Mouse (Mus musculus): ENCODE results near the gene Fkbp11.
A peak's percentile ranks its signal among the peaks of the same experiment; 100 is the strongest.

Gene Fkbp11

GRCm38 (mm10) chr15:98738796-98739195 is 10.8 kb upstream of the Fkbp11 start:
- no peak for DNase-seq

- no peak for DNase-seq
Measured at GRCm38 (mm10) chr15:98737881-98738280, 9.9 kb upstream of the Fkbp11 start.

GRCm38 (mm10) chr15:98736521-98736920 is 8.5 kb upstream of the Fkbp11 start:
- no peak for DNase-seq

GRCm38 (mm10) chr15:98733976-98734566 is 6.1 kb upstream of the Fkbp11 start:
- no peak for DNase-seq

- DNase-seq = no peak
Measured at GRCm38 (mm10) chr15:98733370-98733769, 5.4 kb upstream of the Fkbp11 start.

GRCm38 (mm10) chr15:98732006-98732531 is 4.1 kb upstream of the Fkbp11 start:
- no peak for DNase-seq

- DNase-seq = no peak
Measured at GRCm38 (mm10) chr15:98730790-98731189, 2.8 kb upstream of the Fkbp11 start.

- no peak for DNase-seq
Measured at GRCm38 (mm10) chr15:98729791-98730545, 2.0 kb upstream of the Fkbp11 start.

- DNase-seq = no peak
Measured at GRCm38 (mm10) chr15:98728366-98728765, 368 bp upstream of the Fkbp11 start.

- DNase-seq = no peak
Measured at GRCm38 (mm10) chr15:98726746-98727145, 1.3 kb downstream of the Fkbp11 start.

- DNase-seq = no peak
Measured at GRCm38 (mm10) chr15:98726079-98726478, 1.9 kb downstream of the Fkbp11 start.

- no peak for DNase-seq
Measured at GRCm38 (mm10) chr15:98724441-98724840, 3.6 kb downstream of the Fkbp11 start.

- peak; percentile 24 for DNase-seq
Measured at GRCm38 (mm10) chr15:98722854-98723253, 5.1 kb downstream of the Fkbp11 start.

- DNase-seq = no peak
Measured at GRCm38 (mm10) chr15:98722191-98722590, 5.8 kb downstream of the Fkbp11 start.

GRCm38 (mm10) chr15:98717301-98717700 is 10.7 kb downstream of the Fkbp11 start:
- no peak for DNase-seq

- no peak for DNase-seq
Measured at GRCm38 (mm10) chr15:98714230-98714652, 13.8 kb downstream of the Fkbp11 start.

GRCm38 (mm10) chr15:98710442-98710841 is 17.6 kb downstream of the Fkbp11 start:
- peak; percentile 78 for DNase-seq

- peak; percentile 67 for DNase-seq
Measured at GRCm38 (mm10) chr15:98707766-98708372, 20.1 kb downstream of the Fkbp11 start, which contains the start of gene Ccdc65. TSS of gene Ccdc65 (plus strand) at chr15:98708207.

- DNase-seq = no peak
Measured at GRCm38 (mm10) chr15:98704312-98704711, 23.7 kb downstream of the Fkbp11 start.

GRCm38 (mm10) chr15:98699190-98700105 is 28.6 kb downstream of the Fkbp11 start:
- DNase-seq = peak; percentile 82

GRCm38 (mm10) chr15:98696216-98696615 is 31.8 kb downstream of the Fkbp11 start:
- no peak for DNase-seq

- no peak for DNase-seq
Measured at GRCm38 (mm10) chr15:98695726-98696125, 32.3 kb downstream of the Fkbp11 start.
